Mouse (Mus musculus) G1E (cell line): ENCODE data around the gene Gm13306.
"Not testable (repeated sequence)": the region's sequence is repeated elsewhere in the genome, so short reads cannot be mapped to it uniquely, and the experiment has no call there.

Experiments used
- CTCF ChIP-seq: IDR thresholded peaks from 2 replicates; pipeline ENCODE4 v1.5.1; 2012; ENCODE audit warnings: low read depth, low read length, inconsistent platforms, mixed read lengths
- GATA1 ChIP-seq: IDR thresholded peaks from 2 replicates; pipeline ENCODE4 v1.6.1; 2012; ENCODE audit warnings: borderline replicate concordance, low read length, inconsistent platforms, mixed read lengths
- POLR2AphosphoS5 ChIP-seq: IDR thresholded peaks from 2 replicates; pipeline ENCODE4 v1.6.1; 2012; ENCODE audit warnings: low read depth, low read length, inconsistent platforms; ENCODE audit not compliant: insufficient replicate concordance

- TF ChIP-seq CTCF, GATA1, POLR2AphosphoS5: not testable (repeated sequence)
Observed at GRCm38 (mm10) chr4:42168503-42168902, 15.3 kb downstream of the Gm13306 start, which contains the start of gene Gm13305.
